Mouse (Mus musculus) splenic B cell, adult 2 months (primary cell): ENCODE measurements around the gene Gm45837.
A peak's percentile ranks its signal among the peaks of the same experiment; 100 is the strongest.

ENCODE experiments used
- DNase-seq: peaks from one replicate; pipeline ENCODE4 v3.0.0-alpha.2; 2011; ENCODE audit warnings: low read depth, low spot score
- H3K27me3 ChIP-seq: 2 replicates; pipeline ENCODE4 v1.6.1; 2012; ENCODE audit warnings: mild to moderate bottlenecking, low read length, moderate library complexity, mixed read lengths; ENCODE audit not compliant: control insufficient read depth, poor library complexity, insufficient read depth, severe bottlenecking
- H3K36me3 ChIP-seq: 2 replicates; pipeline ENCODE4 v1.6.1; 2012; ENCODE audit warnings: mild to moderate bottlenecking, low read length, moderate library complexity, mixed read lengths; ENCODE audit not compliant: control insufficient read depth, poor library complexity, insufficient read depth, severe bottlenecking

The Gm45837 gene

GRCm38 (mm10) chr7:101444211-101444610 is 33.5 kb downstream of the Gm45837 start:
- Histone ChIP-seq H3K36me3 (no peaks in the 10 kb centered on the region), H3K27me3 (no peaks in the 10 kb centered on the region)
- no peak for DNase-seq

- H3K27me3 ChIP-seq, result no peaks in the 10 kb centered on the region
- H3K36me3 ChIP-seq, result no peaks in the 10 kb centered on the region
- DNase-seq, result no peak
Measured at GRCm38 (mm10) chr7:101449855-101450254, 39.2 kb downstream of the Gm45837 start.

GRCm38 (mm10) chr7:101450422-101451401 is 40.0 kb downstream of the Gm45837 start:
- peak; percentile 92 for DNase-seq
- no peaks in the 10 kb centered on the region for H3K36me3 ChIP-seq
- no peaks in the 10 kb centered on the region for H3K27me3 ChIP-seq

GRCm38 (mm10) chr7:101452669-101453068 is 42.0 kb downstream of the Gm45837 start:
- DNase-seq, result no peak
- Histone ChIP-seq H3K36me3 (no peaks in the 10 kb centered on the region), H3K27me3 (no peaks in the 10 kb centered on the region)

- DNase-seq, result peak; percentile 52
- H3K36me3 ChIP-seq, result no peaks in the 10 kb centered on the region
- no peaks in the 10 kb centered on the region for H3K27me3 ChIP-seq
Measured at GRCm38 (mm10) chr7:101453296-101453695, 42.6 kb downstream of the Gm45837 start.

- peak; percentile 49 for DNase-seq
- H3K36me3 ChIP-seq, result no peaks in the 10 kb centered on the region
- H3K27me3 ChIP-seq, result no peaks in the 10 kb centered on the region
Measured at GRCm38 (mm10) chr7:101453725-101454124, 43.0 kb downstream of the Gm45837 start.

GRCm38 (mm10) chr7:101454479-101454878 is 43.8 kb downstream of the Gm45837 start:
- peak; percentile 89 for DNase-seq
- no peaks in the 10 kb centered on the region for H3K27me3 ChIP-seq

GRCm38 (mm10) chr7:101455141-101455540 is 44.5 kb downstream of the Gm45837 start:
- no peak for DNase-seq
- H3K27me3 ChIP-seq, result no peaks in the 10 kb centered on the region
- H3K36me3 ChIP-seq, result no peaks in the 10 kb centered on the region

More at GRCm38 (mm10) chr7:101454479-101454878, 43.8 kb downstream of the Gm45837 start:
- H3K36me3 ChIP-seq, result no peaks in the 10 kb centered on the region

GRCm38 (mm10) chr7:101456318-101456717 is 45.6 kb downstream of the Gm45837 start:
- DNase-seq, result no peak
- H3K27me3 ChIP-seq, result no peaks in the 10 kb centered on the region
- no peaks in the 10 kb centered on the region for H3K36me3 ChIP-seq

- Histone ChIP-seq H3K27me3 (no peaks in the 10 kb centered on the region), H3K36me3 (no peaks in the 10 kb centered on the region)
- DNase-seq, result peak; percentile 46
Measured at GRCm38 (mm10) chr7:101456789-101457188, 46.1 kb downstream of the Gm45837 start.

- no peak for DNase-seq
Measured at GRCm38 (mm10) chr7:101457283-101457682, 46.6 kb downstream of the Gm45837 start.

GRCm38 (mm10) chr7:101457801-101458200 is 47.1 kb downstream of the Gm45837 start:
- Histone ChIP-seq H3K36me3 (no peaks in the 10 kb centered on the region), H3K27me3 (no peaks in the 10 kb centered on the region)
- no peak for DNase-seq

More at GRCm38 (mm10) chr7:101457283-101457682, 46.6 kb downstream of the Gm45837 start:
- no peaks in the 10 kb centered on the region for H3K36me3 ChIP-seq
- no peaks in the 10 kb centered on the region for H3K27me3 ChIP-seq

GRCm38 (mm10) chr7:101458278-101458781 is 47.6 kb downstream of the Gm45837 start:
- H3K36me3 ChIP-seq, result no peaks in the 10 kb centered on the region
- DNase-seq, result no peak

GRCm38 (mm10) chr7:101459305-101459813 is 48.7 kb downstream of the Gm45837 start:
- no peaks in the 10 kb centered on the region for H3K27me3 ChIP-seq
- H3K36me3 ChIP-seq, result no peaks in the 10 kb centered on the region
- DNase-seq, result peak; percentile 38

More at GRCm38 (mm10) chr7:101458278-101458781, 47.6 kb downstream of the Gm45837 start:
- H3K27me3 ChIP-seq, result no peaks in the 10 kb centered on the region
